Mouse (Mus musculus) spleen, postnatal 4 days (tissue): ENCODE measurements at regions not wholly inside any gene's neighbourhood (a gene's known extent, or its start where the extent isn't known, plus 50 kb on each side); places are given as distances from the start of the nearest gene placed in this dataset.
"Not testable (repeated sequence)": the region's sequence is repeated elsewhere in the genome, so short reads cannot be mapped to it uniquely, and the experiment has no call there.

Experiments used
- DNase-seq, 2 experiments: peaks; one replicate each; pipeline ENCODE4 v3.0.0; 2022; ENCODE audit warnings: low spot score in 2 of 2

GRCm38 (mm10) chr4:122025866-122026265 is 404.0 kb upstream of the Gm12887 start:
- DNase-seq = no peak

GRCm38 (mm10) chr4:122022854-122023253 is 401.0 kb upstream of the Gm12887 start:
- no peak for DNase-seq

- DNase-seq = not testable (repeated sequence)
Measured at GRCm38 (mm10) chr4:122008938-122009459, 387.1 kb upstream of the Gm12887 start.

GRCm38 (mm10) chr4:122008168-122008839 is 386.4 kb upstream of the Gm12887 start:
- DNase-seq = peak in 1 of 2 experiments; percentile 55

- DNase-seq = no peak
Measured at GRCm38 (mm10) chr4:121986741-121987140, 364.8 kb upstream of the Gm12887 start.

GRCm38 (mm10) chr4:121985371-121985770 is 363.5 kb upstream of the Gm12887 start:
- no peak for DNase-seq

- DNase-seq = no peak
Measured at GRCm38 (mm10) chr4:121975831-121976230, 353.9 kb upstream of the Gm12887 start.
